Mouse (Mus musculus): ENCODE results near the gene Gm10715. TPM values are rescaled to one million over a fixed set of nuclear protein-coding genes. Genes with fewer than 3 reads are reported as not detected.
"Not testable (repeated sequence)": the region's sequence is repeated elsewhere in the genome, so short reads cannot be mapped to it uniquely, and the experiment has no call there.

Gene Gm10715
- polyA plus RNA-seq (2012; fragmentation: generic; extraction: Trizol): not detected

DNA sequence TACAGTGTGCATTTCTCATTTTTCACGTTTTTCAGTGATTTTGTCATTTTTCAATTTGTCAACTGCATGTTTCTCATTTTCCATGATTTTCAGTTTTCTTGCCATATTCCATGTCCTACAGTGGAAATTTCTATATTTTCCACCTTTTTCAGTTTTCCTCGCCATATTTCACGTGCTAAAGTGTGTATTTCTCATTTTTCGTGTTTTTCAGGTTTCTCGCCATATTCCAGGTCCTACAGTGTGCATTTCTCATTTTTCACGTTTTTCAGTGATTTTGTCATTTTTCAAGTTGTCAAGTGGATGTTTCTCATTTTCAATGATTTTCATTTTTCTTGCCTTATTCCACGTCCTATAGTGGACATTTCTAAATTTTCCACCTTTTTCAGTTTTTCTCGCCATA is at the start of gene Gm10715:
Gm10715 (plus strand) TSS at position 301 of the 400 bp plus-strand sequence.
- H3K27me3 ChIP-seq (ENCODE audit: control insufficient read depth, insufficient read depth, insufficient read length); H3K79me2 ChIP-seq (ENCODE audit: control insufficient read depth, insufficient read depth); H3ac ChIP-seq (ENCODE audit: control insufficient read depth, insufficient read length); H3K4me2 ChIP-seq (ENCODE audit: low read depth); H3K36me3 ChIP-seq (ENCODE audit: control insufficient read depth, insufficient read depth); H3K4me3 ChIP-seq: not testable (repeated sequence)

DNA sequence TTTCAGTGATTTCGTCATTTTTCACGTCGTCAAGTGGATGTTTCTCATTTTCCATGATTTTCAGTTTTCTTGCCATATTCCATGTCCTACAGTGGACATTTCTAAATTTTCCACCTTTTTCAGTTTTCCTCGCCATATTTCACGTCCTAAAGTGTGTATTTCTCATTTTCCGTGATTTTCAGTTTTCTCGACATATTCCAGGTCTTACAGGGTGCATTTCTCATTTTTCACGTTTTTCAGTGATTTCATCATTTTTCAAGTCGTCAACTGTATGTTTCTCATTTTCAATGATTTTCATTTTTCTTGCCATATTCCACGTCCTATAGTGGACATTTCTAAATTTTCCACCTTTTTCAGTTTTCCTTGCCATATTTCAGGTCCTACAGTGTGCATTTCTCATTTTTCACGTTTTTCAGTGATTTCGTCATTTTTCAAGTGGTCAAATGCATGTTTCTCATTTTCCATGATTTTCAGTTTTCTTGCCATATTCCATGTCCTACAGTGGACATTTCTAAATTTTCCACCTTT is 36.2 kb upstream of the Gm10715 start, which contains the start of gene Gm10722:
Gm10722 (plus strand) TSS at position 478 of the 528 bp plus-strand sequence.
- H3K27me3 ChIP-seq (ENCODE audit: control insufficient read depth, insufficient read depth, insufficient read length); H3K4me2 ChIP-seq (ENCODE audit: low read depth); H3K36me3 ChIP-seq (ENCODE audit: control insufficient read depth, insufficient read depth); H3K4me3 ChIP-seq; H3K79me2 ChIP-seq (ENCODE audit: control insufficient read depth, insufficient read depth); H3ac ChIP-seq (ENCODE audit: control insufficient read depth, insufficient read length): not testable (repeated sequence)

DNA sequence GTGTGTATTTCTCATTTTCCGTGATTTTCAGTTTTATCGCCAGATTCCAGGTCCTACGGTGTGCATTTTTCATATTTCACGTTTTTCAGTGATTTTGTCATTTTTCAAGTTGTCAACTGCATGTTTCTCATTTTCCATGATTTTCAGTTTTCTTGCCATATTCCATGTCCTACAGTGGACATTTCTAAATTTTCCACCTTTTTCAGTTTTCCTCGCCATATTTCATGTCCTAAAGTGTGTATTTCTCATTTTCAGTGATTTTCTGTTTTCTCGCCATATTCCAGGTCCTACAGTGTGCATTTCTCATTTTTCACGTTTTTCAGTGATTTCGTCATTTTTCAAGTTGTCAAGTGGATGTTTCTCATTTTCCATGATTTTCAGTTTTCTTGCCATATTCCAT is 35.7 kb upstream of the Gm10715 start:
- H3K36me3 ChIP-seq (ENCODE audit: control insufficient read depth, insufficient read depth); H3K4me3 ChIP-seq; H3ac ChIP-seq (ENCODE audit: control insufficient read depth, insufficient read length); H3K4me2 ChIP-seq (ENCODE audit: low read depth); H3K79me2 ChIP-seq (ENCODE audit: control insufficient read depth, insufficient read depth); H3K27me3 ChIP-seq (ENCODE audit: control insufficient read depth, insufficient read depth, insufficient read length): not testable (repeated sequence)

DNA sequence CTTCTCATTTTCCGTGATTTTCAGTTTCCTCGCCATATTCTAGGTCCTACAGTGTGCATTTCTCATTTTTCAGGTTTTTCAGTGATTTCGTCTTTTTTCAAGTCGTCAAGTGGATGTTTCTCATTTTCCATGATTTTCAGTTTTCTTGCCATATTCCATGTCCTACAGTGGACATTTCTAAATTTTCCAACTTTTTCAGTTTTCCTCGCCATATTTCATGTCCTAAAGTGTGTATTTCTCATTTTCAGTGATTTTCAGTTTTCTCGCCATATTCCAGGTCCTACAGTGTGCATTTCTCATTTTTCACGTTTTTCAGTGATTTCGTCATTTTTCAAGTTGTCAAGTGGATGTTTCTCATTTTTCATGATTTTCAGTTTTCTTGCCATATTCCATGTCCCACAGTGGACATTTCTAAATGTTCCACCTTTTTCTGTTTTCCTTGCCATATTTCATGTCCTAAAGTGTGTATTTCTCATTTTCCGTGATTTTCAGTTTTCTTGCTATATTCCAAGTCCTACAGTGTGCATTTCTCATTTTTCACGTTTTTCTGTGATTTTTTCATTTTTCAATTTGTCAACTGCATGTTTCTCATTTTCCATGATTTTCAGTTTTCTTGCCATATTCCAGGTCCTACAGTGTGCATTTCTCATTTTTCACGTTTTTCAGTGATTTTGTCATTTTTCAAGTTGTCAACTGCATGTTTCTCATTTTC is 34.6 kb upstream of the Gm10715 start:
- H3K27me3 ChIP-seq (ENCODE audit: control insufficient read depth, insufficient read depth, insufficient read length); H3K4me2 ChIP-seq (ENCODE audit: low read depth); H3K36me3 ChIP-seq (ENCODE audit: control insufficient read depth, insufficient read depth); H3K4me3 ChIP-seq; H3K79me2 ChIP-seq (ENCODE audit: control insufficient read depth, insufficient read depth); H3ac ChIP-seq (ENCODE audit: control insufficient read depth, insufficient read length): not testable (repeated sequence)

DNA sequence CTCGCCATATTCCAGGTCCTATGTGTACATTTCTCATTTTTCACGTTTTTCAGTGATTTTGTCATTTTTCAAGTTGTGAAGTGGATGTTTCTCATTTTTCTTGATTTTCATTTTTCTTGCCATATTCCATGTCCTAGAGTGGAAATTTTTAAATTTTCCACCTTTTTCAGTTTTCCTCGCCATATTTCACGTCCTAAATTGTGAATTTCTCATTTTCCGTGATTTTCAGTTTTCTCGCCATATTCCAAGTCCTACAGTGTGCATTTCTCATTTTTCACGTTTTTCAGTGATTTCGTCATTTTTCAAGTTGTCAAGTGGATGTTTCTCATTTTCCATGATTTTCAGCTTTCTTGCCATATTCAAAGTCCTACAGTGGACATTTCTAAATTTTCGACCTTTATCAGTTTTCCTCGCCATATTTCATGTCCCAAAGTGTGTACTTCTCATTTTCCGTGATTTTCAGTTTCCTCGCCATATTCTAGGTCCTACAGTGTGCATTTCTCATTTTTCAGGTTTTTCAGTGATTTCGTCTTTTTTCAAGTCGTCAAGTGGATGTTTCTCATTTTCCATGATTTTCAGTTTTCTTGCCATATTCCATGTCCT is 33.8 kb upstream of the Gm10715 start, which contains the start of gene Gm11168:
Gm11168 (plus strand) TSS at position 553 of the 603 bp plus-strand sequence.
- H3K4me3 ChIP-seq; H3K4me2 ChIP-seq (ENCODE audit: low read depth); H3K79me2 ChIP-seq (ENCODE audit: control insufficient read depth, insufficient read depth); H3K27me3 ChIP-seq (ENCODE audit: control insufficient read depth, insufficient read depth, insufficient read length); H3ac ChIP-seq (ENCODE audit: control insufficient read depth, insufficient read length); H3K36me3 ChIP-seq (ENCODE audit: control insufficient read depth, insufficient read depth): not testable (repeated sequence)

DNA sequence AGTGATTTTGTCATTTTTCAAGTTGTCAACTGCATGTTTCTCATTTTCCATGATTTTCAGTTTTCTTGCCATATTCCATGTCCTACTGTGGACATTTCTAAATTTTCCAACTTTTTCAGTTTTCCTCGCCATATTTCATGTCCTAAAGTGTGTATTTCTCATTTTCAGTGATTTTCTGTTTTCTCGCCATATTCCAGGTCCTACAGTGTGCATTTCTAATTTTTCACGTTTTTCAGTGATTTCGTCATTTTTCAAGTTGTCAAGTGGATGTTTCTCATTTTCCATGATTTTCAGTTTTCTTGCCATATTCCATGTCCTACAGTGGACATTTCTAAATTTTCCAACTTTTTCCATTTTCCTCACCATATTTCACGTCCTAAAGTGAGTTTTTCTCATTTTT is 30.5 kb upstream of the Gm10715 start:
- not testable (repeated sequence) for H3K27me3 ChIP-seq (ENCODE audit: control insufficient read depth, insufficient read depth, insufficient read length); H3K4me2 ChIP-seq (ENCODE audit: low read depth); H3K36me3 ChIP-seq (ENCODE audit: control insufficient read depth, insufficient read depth); H3K79me2 ChIP-seq (ENCODE audit: control insufficient read depth, insufficient read depth); H3K4me3 ChIP-seq; H3ac ChIP-seq (ENCODE audit: control insufficient read depth, insufficient read length)

DNA sequence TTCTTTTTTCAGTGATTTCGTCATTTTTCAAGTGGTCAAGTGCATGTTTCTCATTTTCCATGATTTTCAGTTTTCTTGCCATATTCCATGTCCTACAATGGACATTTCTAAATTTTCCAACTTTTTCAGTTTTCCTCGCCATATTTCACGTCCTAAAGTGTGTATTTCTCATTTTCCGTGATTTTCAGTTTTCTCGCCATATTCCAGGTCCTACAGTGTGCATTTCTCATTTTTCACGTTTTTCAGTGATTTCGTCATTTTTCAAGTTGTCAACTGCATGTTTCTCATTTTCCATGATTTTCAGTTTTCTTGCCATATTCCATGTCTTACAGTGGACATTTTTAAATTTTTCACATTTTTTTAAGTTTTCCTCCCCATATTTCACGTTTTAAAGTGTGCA is 30.0 kb upstream of the Gm10715 start:
- H3K27me3 ChIP-seq (ENCODE audit: control insufficient read depth, insufficient read depth, insufficient read length); H3K36me3 ChIP-seq (ENCODE audit: control insufficient read depth, insufficient read depth); H3K4me2 ChIP-seq (ENCODE audit: low read depth); H3K4me3 ChIP-seq; H3K79me2 ChIP-seq (ENCODE audit: control insufficient read depth, insufficient read depth); H3ac ChIP-seq (ENCODE audit: control insufficient read depth, insufficient read length): not testable (repeated sequence)

DNA sequence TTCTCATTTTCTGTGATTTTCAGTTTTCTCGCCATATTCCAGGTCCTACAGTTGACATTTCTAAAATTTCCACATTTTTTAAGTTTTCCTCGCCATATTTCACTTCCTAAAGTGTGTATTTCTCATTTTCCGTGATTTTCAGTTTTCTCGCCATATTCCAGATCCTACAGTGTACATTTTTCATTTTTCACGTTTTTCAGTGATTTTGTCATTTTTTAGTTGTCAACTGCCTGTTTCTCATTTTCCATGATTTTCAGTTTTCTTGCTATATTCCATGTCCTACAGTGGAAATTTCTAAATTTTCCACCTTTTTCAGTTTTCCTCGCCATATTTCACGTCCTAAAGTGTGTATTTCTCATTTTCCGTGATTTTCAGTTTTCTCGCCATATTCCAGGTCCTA is 29.4 kb upstream of the Gm10715 start:
- H3K4me3 ChIP-seq; H3K4me2 ChIP-seq (ENCODE audit: low read depth); H3K36me3 ChIP-seq (ENCODE audit: control insufficient read depth, insufficient read depth); H3ac ChIP-seq (ENCODE audit: control insufficient read depth, insufficient read length); H3K27me3 ChIP-seq (ENCODE audit: control insufficient read depth, insufficient read depth, insufficient read length); H3K79me2 ChIP-seq (ENCODE audit: control insufficient read depth, insufficient read depth): not testable (repeated sequence)

DNA sequence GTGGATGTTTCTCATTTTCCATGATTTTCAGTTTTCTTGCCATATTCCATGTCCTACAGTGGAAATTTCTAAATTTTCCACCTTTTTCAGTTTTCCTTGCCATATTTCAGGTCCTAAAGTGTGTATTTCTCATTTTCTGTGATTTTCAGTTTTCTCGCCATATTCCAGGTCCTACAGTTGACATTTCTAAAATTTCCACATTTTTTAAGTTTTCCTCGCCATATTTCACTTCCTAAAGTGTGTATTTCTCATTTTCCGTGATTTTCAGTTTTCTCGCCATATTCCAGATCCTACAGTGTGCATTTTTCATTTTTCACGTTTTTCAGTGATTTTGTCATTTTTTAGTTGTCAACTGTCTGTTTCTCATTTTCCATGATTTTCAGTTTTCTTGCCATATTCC is 27.3 kb upstream of the Gm10715 start:
- H3ac ChIP-seq (ENCODE audit: control insufficient read depth, insufficient read length); H3K27me3 ChIP-seq (ENCODE audit: control insufficient read depth, insufficient read depth, insufficient read length); H3K36me3 ChIP-seq (ENCODE audit: control insufficient read depth, insufficient read depth); H3K4me3 ChIP-seq; H3K4me2 ChIP-seq (ENCODE audit: low read depth); H3K79me2 ChIP-seq (ENCODE audit: control insufficient read depth, insufficient read depth): not testable (repeated sequence)

DNA sequence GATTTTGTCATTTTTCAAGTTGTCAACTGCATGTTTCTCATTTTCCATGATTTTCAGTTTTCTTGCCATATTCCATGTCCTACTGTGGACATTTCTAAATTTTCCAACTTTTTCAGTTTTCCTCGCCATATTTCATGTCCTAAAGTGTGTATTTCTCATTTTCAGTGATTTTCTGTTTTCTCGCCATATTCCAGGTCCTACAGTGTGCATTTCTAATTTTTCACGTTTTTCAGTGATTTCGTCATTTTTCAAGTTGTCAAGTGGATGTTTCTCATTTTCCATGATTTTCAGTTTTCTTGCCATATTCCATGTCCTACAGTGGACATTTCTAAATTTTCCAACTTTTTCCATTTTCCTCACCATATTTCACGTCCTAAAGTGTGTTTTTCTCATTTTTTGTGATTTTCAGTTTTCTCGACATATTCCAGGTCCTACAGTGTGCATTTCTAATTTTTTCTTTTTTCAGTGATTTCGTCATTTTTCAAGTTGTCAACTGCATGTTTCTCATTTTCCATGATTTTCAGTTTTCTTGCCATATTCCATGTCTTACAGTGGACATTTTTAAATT is 24.5 kb upstream of the Gm10715 start:
- not testable (repeated sequence) for H3K4me3 ChIP-seq; H3K4me2 ChIP-seq (ENCODE audit: low read depth); H3K27me3 ChIP-seq (ENCODE audit: control insufficient read depth, insufficient read depth, insufficient read length); H3K79me2 ChIP-seq (ENCODE audit: control insufficient read depth, insufficient read depth); H3ac ChIP-seq (ENCODE audit: control insufficient read depth, insufficient read length); H3K36me3 ChIP-seq (ENCODE audit: control insufficient read depth, insufficient read depth)

DNA sequence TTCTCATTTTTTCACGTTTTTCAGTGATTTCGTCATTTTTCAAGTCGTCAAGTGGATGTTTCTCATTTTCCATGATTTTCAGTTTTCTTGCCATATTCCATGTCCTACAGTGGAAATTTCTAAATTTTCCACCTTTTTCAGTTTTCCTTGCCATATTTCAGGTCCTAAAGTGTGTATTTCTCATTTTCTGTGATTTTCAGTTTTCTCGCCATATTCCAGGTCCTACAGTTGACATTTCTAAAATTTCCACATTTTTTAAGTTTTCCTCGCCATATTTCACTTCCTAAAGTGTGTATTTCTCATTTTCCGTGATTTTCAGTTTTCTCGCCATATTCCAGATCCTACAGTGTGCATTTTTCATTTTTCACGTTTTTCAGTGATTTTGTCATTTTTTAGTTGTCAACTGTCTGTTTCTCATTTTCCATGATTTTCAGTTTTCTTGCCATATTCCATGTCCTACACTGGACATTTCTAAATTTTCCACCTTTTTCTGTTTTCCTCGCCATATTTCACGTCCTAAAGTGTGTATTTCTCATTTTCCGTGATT is 23.9 kb upstream of the Gm10715 start, which contains the start of gene Gm10721:
Gm10721 (plus strand) TSS at position 408 of the 547 bp plus-strand sequence.
- H3K4me3 ChIP-seq; H3ac ChIP-seq (ENCODE audit: control insufficient read depth, insufficient read length); H3K4me2 ChIP-seq (ENCODE audit: low read depth); H3K27me3 ChIP-seq (ENCODE audit: control insufficient read depth, insufficient read depth, insufficient read length); H3K36me3 ChIP-seq (ENCODE audit: control insufficient read depth, insufficient read depth); H3K79me2 ChIP-seq (ENCODE audit: control insufficient read depth, insufficient read depth): not testable (repeated sequence)

DNA sequence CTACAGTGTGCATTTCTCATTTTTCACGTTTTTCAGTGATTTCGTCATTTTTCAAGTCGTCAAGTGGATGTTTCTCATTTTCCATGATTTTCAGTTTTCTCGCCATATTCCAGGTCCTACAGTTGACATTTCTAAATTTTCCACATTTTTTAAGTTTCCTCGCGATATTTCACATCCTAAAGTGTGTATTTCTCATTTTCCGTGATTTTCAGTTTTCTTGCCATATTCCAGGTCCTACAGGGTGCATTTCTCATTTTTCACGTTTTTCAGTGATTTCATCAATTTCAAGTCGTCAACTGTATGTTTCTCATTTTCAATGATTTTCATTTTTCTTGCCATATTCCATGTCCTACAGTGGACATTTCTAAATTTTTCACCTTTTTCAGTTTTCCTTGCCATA is 21.3 kb upstream of the Gm10715 start, which contains the start of gene Gm10720:
Gm10720 (plus strand) TSS at position 301 of the 400 bp plus-strand sequence.
- H3ac ChIP-seq (ENCODE audit: control insufficient read depth, insufficient read length); H3K79me2 ChIP-seq (ENCODE audit: control insufficient read depth, insufficient read depth); H3K4me2 ChIP-seq (ENCODE audit: low read depth); H3K4me3 ChIP-seq; H3K27me3 ChIP-seq (ENCODE audit: control insufficient read depth, insufficient read depth, insufficient read length); H3K36me3 ChIP-seq (ENCODE audit: control insufficient read depth, insufficient read depth): not testable (repeated sequence)
